Mouse (Mus musculus) spleen, postnatal 36 days (tissue): Measurements from ENCODE around the gene Gm20388.
A peak's percentile ranks its signal among the peaks of the same experiment; 100 is the strongest.
"Not testable (repeated sequence)": the region's sequence is repeated elsewhere in the genome, so short reads cannot be mapped to it uniquely, and the experiment has no call there.

Experiments
- DNase-seq, 2 experiments: peaks; one replicate each; pipeline ENCODE4 v3.0.0; 2022; ENCODE audit warnings: low spot score in 2 of 2, mixed read lengths in 1 of 2

Gm20388 gene

DNA sequence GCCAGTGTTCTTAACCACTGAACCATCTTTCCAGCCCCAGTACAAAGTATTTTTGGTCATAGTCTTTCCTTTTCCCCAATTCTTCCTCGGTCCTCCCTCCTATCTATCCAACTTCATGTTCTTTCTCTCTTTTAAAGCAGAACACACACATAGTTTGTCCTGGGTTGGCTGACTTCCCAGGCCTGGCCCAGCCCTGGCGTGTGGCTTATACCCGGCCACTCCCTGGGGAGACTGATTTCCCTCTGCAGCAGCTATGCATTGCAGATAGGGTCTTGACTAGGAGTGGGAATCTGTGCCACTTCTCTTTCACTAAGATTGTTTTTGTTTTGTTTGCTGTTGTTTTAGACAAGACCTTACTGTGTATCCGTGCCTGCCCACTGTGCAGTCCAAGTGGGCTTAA lies 3160.5 kb downstream of the Gm20388 start:
- no peak for DNase-seq

- DNase-seq = no peak
These were observed 3166.6 kb downstream of the Gm20388 start for GRCm38 (mm10) chr8:123077213-123077612.

DNA sequence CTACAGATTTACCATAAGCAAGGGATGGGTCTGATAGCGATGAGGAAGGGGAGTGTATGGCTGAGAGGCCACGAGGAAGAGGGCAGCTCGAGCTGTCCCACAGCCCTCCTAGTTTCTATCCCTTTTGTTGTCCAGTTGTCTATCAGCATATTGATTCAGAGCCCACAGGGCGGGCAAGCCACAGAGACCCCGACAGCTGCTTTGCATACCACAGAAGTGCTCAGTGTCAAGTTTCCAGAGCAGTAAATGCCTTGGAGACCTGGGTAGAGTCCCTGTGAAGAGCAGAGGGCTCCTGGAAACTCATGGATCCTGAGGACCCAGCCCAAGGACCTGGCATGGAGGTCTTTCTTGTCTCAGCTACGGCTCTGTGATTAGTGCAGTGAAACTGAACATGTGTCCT lies 3172.4 kb downstream of the Gm20388 start:
- no peak for DNase-seq

DNA sequence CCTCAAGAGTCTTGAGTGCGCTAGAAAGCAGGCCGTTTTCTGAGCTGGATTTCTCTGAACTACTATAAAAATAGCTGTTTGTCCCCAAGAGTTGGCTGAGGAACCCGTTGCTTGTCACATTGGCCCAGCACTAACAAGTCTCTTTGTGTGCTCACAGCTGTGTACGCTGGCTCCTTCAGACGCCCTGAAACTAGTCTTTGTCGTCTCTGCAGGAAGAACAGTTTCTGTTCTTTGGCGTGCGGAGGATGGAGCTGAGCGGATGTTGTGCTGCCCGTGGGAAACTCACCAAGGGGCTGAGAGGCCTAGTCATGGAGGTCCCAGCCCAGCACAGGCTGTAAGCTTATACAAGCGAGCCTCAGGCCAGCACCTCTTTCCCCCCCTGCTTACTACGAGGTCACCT lies 3173.0 kb downstream of the Gm20388 start:
- no peak for DNase-seq

- DNase-seq = no peak
These were observed 3176.6 kb downstream of the Gm20388 start for GRCm38 (mm10) chr8:123087289-123087688.

- DNase-seq = no peak
These were observed 3186.6 kb downstream of the Gm20388 start for GRCm38 (mm10) chr8:123097216-123097615.

DNA sequence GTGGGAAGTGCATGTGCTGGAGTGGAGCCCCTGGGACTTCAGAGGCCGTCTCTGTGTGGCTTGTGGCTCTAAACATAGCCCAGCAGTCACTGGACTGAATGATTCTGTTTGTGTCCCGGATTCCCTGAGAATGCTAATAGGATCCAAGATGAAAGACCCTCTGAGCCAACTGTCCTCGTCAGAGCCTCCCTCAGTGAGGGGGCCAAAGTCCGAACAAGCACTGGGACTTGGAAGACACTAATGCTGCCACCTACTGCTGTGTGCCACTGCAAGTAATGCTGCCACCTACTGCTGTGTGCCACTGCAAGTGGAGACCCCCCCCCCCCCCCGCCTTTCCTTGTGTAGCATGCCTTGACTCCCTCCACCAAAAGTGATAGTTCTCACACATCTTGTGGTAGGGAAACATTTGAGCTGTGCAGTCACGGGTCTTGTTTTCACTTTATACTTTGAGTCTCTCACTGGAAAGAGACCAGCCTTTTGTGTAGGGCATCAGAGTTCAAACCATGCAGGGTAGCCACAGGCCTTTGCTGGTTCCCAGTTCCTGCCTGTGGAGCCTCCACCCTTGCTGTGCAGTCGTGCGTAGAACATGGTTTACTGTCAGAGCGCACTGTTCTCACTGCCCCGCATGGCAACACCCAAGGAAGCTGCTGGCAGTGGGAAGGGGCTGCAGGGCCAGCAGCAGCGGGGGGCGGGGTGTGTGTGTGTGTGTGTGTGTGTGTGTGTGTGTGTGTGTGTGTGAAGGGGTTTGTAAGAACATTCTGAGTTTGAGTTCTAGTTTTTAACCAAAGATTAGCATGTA lies 3187.3 kb downstream of the Gm20388 start:
- peak; percentile 43 to 56 for DNase-seq

DNA sequence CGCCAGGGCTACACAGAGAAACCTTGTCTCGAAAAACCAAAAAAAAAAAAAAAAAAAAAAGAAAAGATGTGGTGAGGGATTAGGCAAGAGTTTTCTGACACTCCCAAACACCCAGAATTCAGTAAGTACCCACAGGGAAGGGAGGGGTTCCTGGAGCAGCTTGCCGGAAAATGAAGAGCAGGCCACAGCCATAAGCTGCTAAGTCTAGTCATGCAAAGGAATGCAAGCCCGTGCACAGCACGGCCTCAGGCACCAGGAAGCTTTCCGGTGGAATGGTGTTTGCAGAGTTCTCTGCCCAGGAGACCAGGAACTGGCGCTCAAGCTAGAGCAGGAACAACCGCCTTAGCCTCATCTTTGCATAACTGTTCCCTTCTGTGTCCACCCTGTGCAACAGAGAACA lies 3189.6 kb downstream of the Gm20388 start:
- no peak for DNase-seq

DNA sequence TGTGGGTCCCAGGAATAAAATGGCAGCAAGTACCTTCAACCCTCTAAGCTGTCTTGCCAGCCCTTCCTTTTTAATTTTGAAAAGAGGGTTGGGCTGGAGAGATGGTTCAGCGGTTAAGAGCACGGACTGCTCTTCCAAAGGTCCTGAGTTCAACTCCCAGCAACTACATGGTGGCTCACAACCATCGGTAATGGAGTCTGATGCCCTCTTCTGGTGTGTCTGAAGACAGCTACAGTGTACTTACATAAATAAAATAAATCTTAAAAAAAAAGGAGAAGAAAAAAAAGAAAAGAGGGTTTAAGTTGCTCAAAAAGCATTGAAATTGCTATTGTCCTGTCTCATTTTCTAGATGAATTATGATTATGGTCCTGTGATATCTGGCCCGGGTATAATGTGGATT lies 3190.6 kb downstream of the Gm20388 start:
- no peak for DNase-seq

GRCm38 (mm10) chr8:123101735-123102685 lies 3191.4 kb downstream of the Gm20388 start, which contains the start of gene Rpl13:
Gene Rpl13, plus strand, starts transcription at chr8:123102350.
- peak; percentile 96 to 97 for DNase-seq

GRCm38 (mm10) chr8:123102855-123103254 lies 3192.2 kb downstream of the Gm20388 start:
- DNase-seq = not testable (repeated sequence)

DNA sequence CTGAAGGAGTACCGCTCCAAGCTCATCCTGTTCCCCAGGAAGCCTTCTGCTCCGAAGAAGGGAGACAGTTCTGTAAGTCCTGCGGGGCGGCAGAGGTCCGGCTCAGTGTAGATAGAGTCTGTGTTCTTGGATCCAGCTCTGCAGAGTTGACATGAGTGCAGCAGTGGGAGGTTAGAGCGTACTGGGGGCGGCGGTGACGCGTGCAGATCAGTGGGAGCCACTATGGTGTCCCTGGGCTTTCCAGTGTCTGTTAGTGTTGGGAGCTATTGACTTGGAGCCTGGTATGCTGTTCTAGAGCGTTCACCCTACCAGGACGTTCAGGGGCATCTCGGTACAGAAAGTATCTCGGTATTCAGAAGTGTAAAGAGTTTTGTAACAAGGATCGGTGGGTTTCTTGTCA lies 3192.6 kb downstream of the Gm20388 start:
- DNase-seq = no peak

GRCm38 (mm10) chr8:123104046-123104767 lies 3193.6 kb downstream of the Gm20388 start:
- no peak for DNase-seq

DNA sequence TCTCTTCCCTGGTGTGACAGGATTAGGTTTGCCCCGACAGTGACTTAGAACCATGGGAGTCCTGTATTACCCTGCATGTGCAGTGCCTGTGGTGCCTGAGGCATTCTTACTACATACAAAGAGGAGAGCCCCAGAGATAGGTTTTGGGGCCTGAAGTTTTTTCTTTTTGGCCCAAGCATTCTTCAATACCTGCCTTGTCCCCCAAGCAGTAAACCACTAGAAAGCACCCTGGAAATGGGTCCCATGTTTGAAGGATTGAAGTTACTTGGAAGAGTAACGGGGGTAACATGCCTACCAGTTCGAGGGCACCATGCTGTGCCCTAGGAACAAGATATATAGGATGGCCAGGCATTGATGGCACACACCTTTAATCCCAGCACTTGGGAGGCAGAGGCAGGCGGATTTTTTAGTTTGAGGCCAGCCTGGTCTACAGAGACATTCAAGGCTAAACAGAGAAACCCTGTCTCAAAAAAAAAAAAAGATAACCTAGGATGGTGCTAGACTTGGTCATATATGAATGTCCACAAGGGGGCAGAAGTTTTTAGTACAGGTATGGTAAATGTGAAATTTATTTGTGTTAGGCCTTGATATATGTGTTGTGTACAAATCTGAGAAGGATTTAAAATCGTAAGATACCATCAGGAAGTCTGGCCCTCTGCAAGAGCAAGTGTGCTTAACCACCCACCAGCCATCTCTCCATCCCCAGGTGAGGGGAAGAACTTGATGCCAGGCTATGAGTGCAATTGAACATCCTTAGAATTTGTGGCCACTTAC lies 3195.1 kb downstream of the Gm20388 start:
- peak in 1 of 2 experiments; percentile 43 for DNase-seq

DNA sequence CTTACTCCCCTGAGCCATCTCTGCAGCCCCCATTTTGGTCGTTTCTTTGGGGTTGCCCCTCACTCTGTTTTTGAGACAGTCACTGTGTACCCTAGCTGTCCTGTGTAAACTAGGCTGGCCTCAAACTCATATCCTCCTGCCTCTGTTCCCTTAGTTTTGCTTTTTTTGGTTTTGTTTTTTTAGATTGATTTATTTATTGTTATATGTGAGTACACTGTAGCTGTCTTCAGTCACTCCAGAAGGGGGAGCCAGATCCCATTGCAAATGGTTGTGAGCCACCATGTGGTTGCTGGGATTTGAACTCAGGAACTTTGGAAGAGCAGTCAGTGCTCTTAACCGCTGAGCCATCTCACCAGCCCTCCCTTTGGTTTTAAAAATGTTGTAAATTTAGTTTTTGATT lies 3195.9 kb downstream of the Gm20388 start:
- no peak for DNase-seq

DNA sequence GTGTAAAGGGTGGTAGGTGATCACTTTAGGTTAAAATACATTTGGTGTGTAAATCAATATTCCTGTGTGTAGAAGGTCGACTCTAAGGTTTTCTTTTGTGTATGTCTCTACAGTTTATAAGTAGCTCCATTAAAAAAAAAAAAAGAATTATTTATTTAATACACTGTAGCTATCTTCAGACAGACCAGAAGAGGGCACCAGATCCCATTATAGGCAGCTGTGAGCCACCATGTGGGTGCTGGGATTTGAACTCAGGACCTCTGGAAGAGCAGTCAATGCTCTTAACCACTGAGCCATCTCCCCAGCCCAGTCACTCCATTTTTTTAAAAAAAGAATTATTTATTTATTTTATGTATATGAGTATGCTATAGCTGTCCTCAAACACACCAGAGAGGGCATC lies 3197.4 kb downstream of the Gm20388 start:
- DNase-seq = no peak

DNA sequence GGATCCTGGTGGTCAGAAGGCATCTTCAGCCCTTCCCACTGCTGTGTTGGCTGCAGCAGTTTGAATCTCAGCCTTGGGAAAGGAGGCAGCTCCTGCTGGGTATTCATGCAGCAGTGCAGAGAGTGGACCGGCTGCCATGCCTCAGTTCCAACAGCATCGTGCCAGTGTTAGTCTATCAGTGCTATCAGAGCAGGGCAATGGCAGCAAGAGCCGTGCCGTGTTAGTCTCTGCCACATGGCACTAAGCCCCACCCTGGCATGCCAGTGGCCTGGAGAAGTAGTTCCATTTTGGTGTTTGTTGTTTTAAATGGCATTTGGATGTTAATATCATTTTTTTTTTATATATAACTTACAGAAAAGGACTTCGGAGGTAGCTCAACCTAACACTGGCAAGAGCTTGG lies 3198.3 kb downstream of the Gm20388 start:
- no peak for DNase-seq

DNA sequence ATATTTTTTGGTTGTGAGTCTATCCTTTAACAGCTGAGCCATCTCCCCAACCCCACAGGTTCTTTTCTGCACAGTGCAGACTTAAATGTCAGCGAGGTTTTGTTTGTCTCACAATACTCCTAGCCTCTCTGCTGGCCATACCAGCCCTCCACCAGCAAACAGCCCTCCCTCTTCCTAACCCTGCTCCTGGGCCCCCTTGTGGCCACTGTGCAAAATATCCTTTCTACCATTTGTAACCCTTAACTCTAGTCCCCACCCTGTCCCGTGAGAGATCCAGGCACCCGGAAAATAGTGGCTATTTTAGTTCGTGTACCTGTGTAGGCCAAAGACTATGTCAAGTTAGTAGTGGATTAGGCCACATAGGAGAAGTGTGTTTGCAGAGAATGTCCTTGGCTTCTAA lies 3200.0 kb downstream of the Gm20388 start:
- DNase-seq = peak; percentile 31 to 59

- DNase-seq = no peak
These were observed 3202.3 kb downstream of the Gm20388 start for GRCm38 (mm10) chr8:123112892-123113291.

DNA sequence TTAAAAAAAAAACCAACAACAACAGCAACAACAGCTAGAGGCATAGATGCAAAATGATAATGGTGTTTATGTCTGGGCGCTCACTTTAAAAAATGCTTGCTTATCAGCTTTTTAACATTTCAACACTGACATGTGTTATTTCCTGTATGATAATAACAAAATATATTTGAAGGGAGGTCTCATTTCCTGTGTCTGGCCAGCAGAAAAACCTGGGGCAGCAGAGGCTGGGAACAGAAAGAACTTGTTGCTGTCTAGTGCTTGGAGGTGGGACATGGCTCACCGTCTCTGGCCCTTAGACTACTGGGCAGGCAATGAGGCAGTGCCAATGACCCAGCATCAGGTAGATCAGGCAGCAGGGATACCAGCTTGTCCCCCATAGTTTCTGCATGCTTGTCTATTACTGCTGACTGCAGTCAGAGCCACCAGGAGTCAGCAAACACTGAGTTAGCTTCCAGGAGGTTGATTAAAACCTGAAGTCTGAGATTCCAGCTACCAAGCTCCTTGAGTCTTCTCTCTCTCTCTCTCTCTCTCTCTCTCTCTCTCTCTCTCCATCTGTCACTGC lies 3203.3 kb downstream of the Gm20388 start:
- no peak for DNase-seq

GRCm38 (mm10) chr8:123114644-123115043 lies 3204.0 kb downstream of the Gm20388 start:
- DNase-seq = no peak
